Mouse (Mus musculus) intestine, postnatal 0 days (tissue): ENCODE measurements around the gene Stip1. TPM values are rescaled to one million over a fixed set of nuclear protein-coding genes. Genes with fewer than 3 reads are reported as not detected.

ENCODE experiments used
- ATAC-seq: fragments of 200-750 bp; cut with Nextera tagmentation; 2 replicates; pipeline ENCODE4 v1.8.0; 2017; ENCODE audit warnings: mild to moderate bottlenecking, moderate TSS enrichment, moderate library complexity
- H3K27ac ChIP-seq: fragments of 300-500 bp; sonication (generic); 2 replicates; pipeline ENCODE4 v1.5.1; 2014; ENCODE audit warnings: mild to moderate bottlenecking, low read depth, low read length, moderate library complexity
- H3K27me3 ChIP-seq: fragments of 300-500 bp; sonication (generic); replicated peaks from 2 replicates; pipeline ENCODE4 v1.6.1; 2014; ENCODE audit warnings: low read length, mixed read lengths; ENCODE audit not compliant: control insufficient read depth, insufficient read depth
- H3K36me3 ChIP-seq: fragments of 300-500 bp; sonication (generic); 2 replicates; pipeline ENCODE4 v1.6.1; 2014; ENCODE audit warnings: mild to moderate bottlenecking, moderate library complexity; ENCODE audit not compliant: control insufficient read depth, insufficient read depth
- H3K4me1 ChIP-seq: fragments of 300-500 bp; sonication (generic); replicated peaks from 2 replicates; pipeline ENCODE4 v1.6.1; 2014; ENCODE audit warnings: antibody characterized with exemption, low read length, mixed read lengths; ENCODE audit not compliant: control insufficient read depth, insufficient read depth
- H3K4me2 ChIP-seq: fragments of 300-500 bp; sonication (generic); replicated peaks from 2 replicates; pipeline ENCODE4 v1.6.1; 2014; ENCODE audit warnings: low read depth, mild to moderate bottlenecking, moderate library complexity
- H3K4me3 ChIP-seq: fragments of 300-500 bp; sonication (generic); 2 replicates; pipeline ENCODE4 v1.5.1; 2014; ENCODE audit warnings: low read depth, low read length
- H3K9ac ChIP-seq: fragments of 300-500 bp; sonication (generic); 2 replicates; pipeline ENCODE4 v1.6.1; 2014; ENCODE audit warnings: mild to moderate bottlenecking, low read depth, low read length
- H3K9me3 ChIP-seq: fragments of 300-500 bp; sonication (generic); 2 replicates; pipeline ENCODE4 v1.6.1; 2016; ENCODE audit warnings: mixed run types; ENCODE audit not compliant: control insufficient read depth
- CTCF ChIP-seq: sonication (generic); IDR thresholded peaks from 2 replicates; pipeline ENCODE4 v1.5.1; 2016; ENCODE audit warnings: low read depth, mild to moderate bottlenecking, control low read depth, antibody characterized with exemption, moderate library complexity
- WGBS: fragments of 180-500 bp; shearing (Covaris S2); extraction: QIAGEN DNeasy Blood & Tissue Kit; methylation state at CpG from one replicate; pipeline ENCODE4 v1.1.7; 2014; 5-methylcytosine and 5-hydroxymethylcytosine counted together
- polyA plus RNA-seq: library from polyadenylated mRNA; unstranded; fragments of >200 nt; fragmentation: Nextera tagmentation; extraction: Ambion mirVana; gene quantifications from 2 replicates; pipeline ENCODE4 v1.2.1, GENCODE M21; 2015

The Stip1 gene
- polyA plus RNA-seq, 1 experiment from 2014 or later: 47.8 TPM

- H3K9me3 ChIP-seq: no peaks in the 10 kb centered on the region
- H3K36me3 ChIP-seq: no peaks in the 10 kb centered on the region
- no peak for ATAC-seq
- 32% methylated on average over 34 of the region's 35 CpGs for WGBS
- no peak overlapping the region for H3K9ac ChIP-seq
- peak overlapping the region; percentile 38; the same call in 1 of the 2 replicates for H3K4me2 ChIP-seq
- no peak for TF ChIP-seq CTCF
- H3K4me3 ChIP-seq: no peak overlapping the region
- no peak overlapping the region for H3K27ac ChIP-seq
- H3K4me1 ChIP-seq: 0 out of 2 replicates have a peak, but pooled peaks cover 4% of the 10 kb centered on the region
- H3K27me3 ChIP-seq: peaks cover 6% of the 10 kb centered on the region; the same call in 1 of the 2 replicates
Observed at GRCm38 (mm10) chr19:7069781-7070763, 30.3 kb upstream of the Stip1 start.

- TF ChIP-seq CTCF: peak; percentile 37
- 0 out of 2 replicates have a peak, but pooled peaks cover 4% of the 10 kb centered on the region for H3K4me1 ChIP-seq
- WGBS: 72% methylated on average over 11 of the region's 11 CpGs
- no peaks in the 10 kb centered on the region for H3K9me3 ChIP-seq
- no peak overlapping the region for H3K9ac ChIP-seq
- H3K27ac ChIP-seq: no peak overlapping the region
- ATAC-seq: no peak
- no peaks in the 10 kb centered on the region for H3K36me3 ChIP-seq
- peaks cover 6% of the 10 kb centered on the region; the same call in 1 of the 2 replicates for H3K27me3 ChIP-seq
- H3K4me2 ChIP-seq: no peak overlapping the region
- no peak overlapping the region for H3K4me3 ChIP-seq
Observed at GRCm38 (mm10) chr19:7068661-7069531, 29.1 kb upstream of the Stip1 start.

- Histone ChIP-seq H3K27me3 (peaks cover 6% of the 10 kb centered on the region; the same call in 1 of the 2 replicates), H3K27ac (no peak overlapping the region), H3K4me2 (no peak overlapping the region), H3K9ac (no peak overlapping the region), H3K36me3 (no peaks in the 10 kb centered on the region), H3K9me3 (no peaks in the 10 kb centered on the region), H3K4me1 (0 out of 2 replicates have a peak, but pooled peaks cover 4% of the 10 kb centered on the region), H3K4me3 (no peak overlapping the region)
- WGBS: 8% methylated on average over 14 of the region's 14 CpGs
- no peak for ATAC-seq
- TF ChIP-seq CTCF: peak; percentile 89
Observed at GRCm38 (mm10) chr19:7068136-7068535, 28.4 kb upstream of the Stip1 start.

- no peak overlapping the region for H3K4me2 ChIP-seq
- H3K36me3 ChIP-seq: no peaks in the 10 kb centered on the region
- WGBS: 55% methylated on average over 20 of the region's 20 CpGs
- no peak for TF ChIP-seq CTCF
- no peak for ATAC-seq
- 0 out of 2 replicates have a peak, but pooled peaks cover 4% of the 10 kb centered on the region for H3K4me1 ChIP-seq
- no peak overlapping the region for H3K4me3 ChIP-seq
- H3K27me3 ChIP-seq: peaks cover 6% of the 10 kb centered on the region; the same call in 1 of the 2 replicates
- H3K27ac ChIP-seq: no peak overlapping the region
- no peak overlapping the region for H3K9ac ChIP-seq
- no peaks in the 10 kb centered on the region for H3K9me3 ChIP-seq
Observed at GRCm38 (mm10) chr19:7067344-7068050, 27.7 kb upstream of the Stip1 start.

- WGBS: 33% methylated on average over 7 of the region's 8 CpGs
- no peak overlapping the region for H3K27ac ChIP-seq
- no peaks in the 10 kb centered on the region for H3K9me3 ChIP-seq
- H3K27me3 ChIP-seq: peaks cover 6% of the 10 kb centered on the region; the same call in 1 of the 2 replicates
- H3K9ac ChIP-seq: no peak overlapping the region
- peak overlapping the region; percentile 21; the same call in 1 of the 2 replicates for H3K4me2 ChIP-seq
- no peak for ATAC-seq
- H3K4me3 ChIP-seq: no peak overlapping the region
- TF ChIP-seq CTCF: no peak
- H3K36me3 ChIP-seq: no peaks in the 10 kb centered on the region
- H3K4me1 ChIP-seq: 0 out of 2 replicates have a peak, but pooled peaks cover 4% of the 10 kb centered on the region
Observed at GRCm38 (mm10) chr19:7066828-7067342, 27.1 kb upstream of the Stip1 start.
